Mouse (Mus musculus): Measurements from ENCODE around the gene Cxcl10.

- TF ChIP-seq CTCF (IDR thresholded peaks at IDR 0.05; ENCODE audit: low read depth, low read length), result no peak
- no peak for TF ChIP-seq POLR2A (IDR thresholded peaks at IDR 0.05; ENCODE audit: extremely low read depth, insufficient read depth, low read length)
These were observed 16.9 kb downstream of the Cxcl10 start, which contains the start of gene Art3 for GRCm38 (mm10) chr5:92331635-92332338.
